Mouse (Mus musculus): ENCODE results near the gene Ankef1. TPM values are rescaled to one million over a fixed set of nuclear protein-coding genes. Genes with fewer than 3 reads are reported as not detected.
A peak's percentile ranks its signal among the peaks of the same experiment; 100 is the strongest.

Gene Ankef1
- total RNA-seq, 2 experiments from 2014 or later = 1.2 to 1.8 TPM

- intact Hi-C loops (cut with DNase I) = loop anchor here (5.0 to 10.0 kb wide), 2 partner anchors 109 to 452 kb away; no protein-coding TSS in a partner anchor
- peak; percentile 59 for DNase-seq
These were observed 94.7 kb downstream of the Ankef1 start for GRCm38 (mm10) chr2:136596451-136596850.

GRCm38 (mm10) chr2:136598743-136599142 is 97.0 kb downstream of the Ankef1 start:
- intact Hi-C loops (cut with DNase I) = loop anchor here (5.0 to 10.0 kb wide), 2 partner anchors 111 to 454 kb away; no protein-coding TSS in a partner anchor
- DNase-seq = no peak

- intact Hi-C loops (cut with DNase I) = no loop called here
- no peak for DNase-seq
These were observed 99.0 kb downstream of the Ankef1 start for GRCm38 (mm10) chr2:136600651-136601170.

- no peak for DNase-seq
- intact Hi-C loops (cut with DNase I) = no loop called here
These were observed 99.5 kb downstream of the Ankef1 start for GRCm38 (mm10) chr2:136601206-136601605.

Other genes starting within 250 kb of the Ankef1 start
- gene Pak7, start 113.9 kb upstream of the Ankef1 start, total RNA-seq (2021) = 10 to 100 TPM; 62.3 to 72.5 TPM
- 100 to 1,000 TPM; 526 to 550 TPM for gene Snap25, start 211.5 kb downstream of the Ankef1 start, total RNA-seq (2021)

Measured in left cerebral cortex, postnatal 4 days (tissue).